ENCODE assay signal across 8 mouse cellular contexts in the genomic region with DNA sequence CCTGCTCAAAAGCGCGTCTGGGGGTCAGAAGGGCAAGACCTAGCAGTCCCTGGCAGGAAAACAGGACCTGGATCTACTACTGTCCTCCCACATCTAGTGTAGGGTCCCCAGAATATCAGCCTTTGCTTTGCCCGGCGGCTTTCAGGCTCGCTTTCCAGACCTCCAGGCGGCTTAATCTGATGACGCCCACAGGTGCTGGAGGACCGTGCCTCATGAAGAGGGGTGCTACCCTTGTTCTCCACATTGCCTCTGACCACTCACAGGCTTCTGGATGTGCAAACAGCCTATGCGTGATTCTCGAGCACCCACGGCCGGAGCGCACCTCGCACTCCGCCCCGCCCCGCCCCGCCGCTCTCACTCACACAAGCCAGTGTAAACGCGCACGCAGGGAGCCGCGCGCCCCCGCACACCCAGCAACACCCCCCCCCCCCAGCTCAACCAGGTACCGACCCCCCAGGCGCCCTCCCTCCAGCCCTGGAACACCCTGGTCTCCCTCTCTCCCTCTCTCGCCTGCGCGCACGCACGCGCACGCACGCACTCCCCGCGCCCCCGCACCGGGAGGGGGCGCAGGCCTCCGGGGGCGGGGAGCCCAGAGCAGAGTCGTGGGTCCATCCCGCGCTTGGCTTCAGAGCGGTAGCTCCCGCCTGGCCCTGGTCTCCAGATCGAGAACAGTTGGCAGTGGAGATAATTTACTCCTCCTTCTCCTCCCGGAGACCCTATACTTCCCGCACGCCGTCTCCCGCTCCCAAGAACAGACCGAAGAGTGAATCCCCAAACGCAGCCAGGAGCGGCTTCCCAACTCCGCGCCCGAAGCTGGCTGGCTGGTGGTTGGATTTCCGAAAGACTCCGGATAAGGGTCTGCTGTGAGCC. TPM values are rescaled to one million over a fixed set of nuclear protein-coding genes. Genes with fewer than 3 reads are reported as not detected.
DNase-seq lines count a peak whose midpoint lies in the region; ATAC-seq and TF ChIP-seq lines count a peak whose summit lies in the region.

No protein-coding gene starts in this region.

- under 1% methylated on average over 51 of the region's 62 CpGs for WGBS in heart, embryonic 16.5 days
- WGBS in hindbrain, postnatal 0 days = under 1% methylated on average over 37 of the region's 62 CpGs
- 2% methylated on average over 37 of the region's 62 CpGs for WGBS in liver, embryonic 16.5 days (ENCODE audit: insufficient replicate concordance)
- WGBS in stomach, embryonic 16.5 days = under 1% methylated on average over 44 of the region's 62 CpGs

- ATAC-seq in heart, embryonic 16.5 days (replicated peaks; ENCODE audit: extremely low read depth, insufficient read depth, low FRiP score) = no peak
- ATAC-seq in hindbrain, postnatal 0 days = peak; percentile 46
- no peak for ATAC-seq in liver, embryonic 16.5 days (ENCODE audit: low read depth)
- peak; percentile 47; the same call in 1 of the 2 replicates for ATAC-seq in stomach, embryonic 16.5 days (ENCODE audit: insufficient read depth, low FRiP score)
- ATAC-seq in megakaryocyte progenitor cell, adult 5-6 weeks (replicated peaks; ENCODE audit: poor library complexity) = no peak

- no peaks in the 10 kb centered on the region for H3K9me3 ChIP-seq in heart, embryonic 16.5 days (replicated peaks; ENCODE audit: control insufficient read depth, low read length)
- H3K9me3 ChIP-seq in hindbrain, postnatal 0 days (ENCODE audit: low read length) = no peaks in the 10 kb centered on the region
- H3K9me3 ChIP-seq in liver, embryonic 16.5 days (replicated peaks; ENCODE audit: control insufficient read depth, low read length) = no peaks in the 10 kb centered on the region
- H3K9me3 ChIP-seq in stomach, embryonic 16.5 days (replicated peaks; ENCODE audit: control insufficient read depth, low read length) = no peaks in the 10 kb centered on the region

- DNase-seq in heart, adult 8-10 months (ENCODE audit: low spot score) = no peak
- DNase-seq in embryo, embryonic 11 days = peak; percentile 48
- peak; percentile 72 for DNase-seq in hindbrain, postnatal 0 days (ENCODE audit: low spot score)
- no peak for DNase-seq in cerebellum, adult 8-10 months

- H3K4me2 ChIP-seq in heart, embryonic 16.5 days (ENCODE audit: low read depth, low read length) = peak overlapping the region; percentile 96
- H3K4me2 ChIP-seq in hindbrain, postnatal 0 days (ENCODE audit: low read depth, low read length) = peak overlapping the region; percentile 97
- 0 out of 2 replicates have a peak overlapping the region, but pooled peaks have one; percentile 13 for H3K4me2 ChIP-seq in liver, embryonic 16.5 days (ENCODE audit: low read depth, low read length)
- H3K4me2 ChIP-seq in stomach, embryonic 16.5 days (ENCODE audit: low read depth, low read length) = peak overlapping the region; percentile 90

- no peaks in the 10 kb centered on the region for H3K36me3 ChIP-seq in heart, embryonic 16.5 days (ENCODE audit: control insufficient read depth, insufficient read depth)
- no peaks in the 10 kb centered on the region for H3K36me3 ChIP-seq in hindbrain, postnatal 0 days (ENCODE audit: insufficient read depth, low read length)
- no peaks in the 10 kb centered on the region for H3K36me3 ChIP-seq in liver, embryonic 16.5 days (ENCODE audit: control insufficient read depth, insufficient read depth)
- no peaks in the 10 kb centered on the region for H3K36me3 ChIP-seq in stomach, embryonic 16.5 days (ENCODE audit: control insufficient read depth, insufficient read depth, low read length)

- H3K27ac ChIP-seq in heart, embryonic 16.5 days (ENCODE audit: low read length) = no peak overlapping the region
- H3K27ac ChIP-seq in hindbrain, postnatal 0 days = peak overlapping the region; percentile 20; the same call in 1 of the 2 replicates
- no peak overlapping the region for H3K27ac ChIP-seq in liver, embryonic 16.5 days (ENCODE audit: low read length)
- no peak overlapping the region for H3K27ac ChIP-seq in stomach, embryonic 16.5 days (ENCODE audit: low read length)

- no peak for TF ChIP-seq CTCF in hindbrain, postnatal 0 days (IDR thresholded peaks at IDR 0.05; ENCODE audit: low read depth)

- H3K9ac ChIP-seq in heart, embryonic 16.5 days (ENCODE audit: low read length) = peak overlapping the region; percentile 44; the same call in 1 of the 2 replicates
- peak overlapping the region; percentile 67 for H3K9ac ChIP-seq in hindbrain, postnatal 0 days (replicated peaks; ENCODE audit: low read length)
- H3K9ac ChIP-seq in liver, embryonic 16.5 days (ENCODE audit: low read depth, low read length) = no peak overlapping the region
- peak overlapping the region; percentile 54; the same call in 1 of the 2 replicates for H3K9ac ChIP-seq in stomach, embryonic 16.5 days (ENCODE audit: low read length)

- H3K4me1 ChIP-seq in heart, embryonic 16.5 days (ENCODE audit: control insufficient read depth, insufficient read depth, low read length) = peaks cover 10% of the 10 kb centered on the region
- peaks cover 13% of the 10 kb centered on the region; the same call in 1 of the 2 replicates for H3K4me1 ChIP-seq in hindbrain, postnatal 0 days (ENCODE audit: insufficient read depth, low read length)
- no peaks in the 10 kb centered on the region for H3K4me1 ChIP-seq in liver, embryonic 16.5 days (ENCODE audit: control insufficient read depth, low read depth, low read length)
- peaks cover 6% of the 10 kb centered on the region for H3K4me1 ChIP-seq in stomach, embryonic 16.5 days (ENCODE audit: control insufficient read depth, insufficient read depth, low read length)

- H3K27me3 ChIP-seq in heart, embryonic 16.5 days (ENCODE audit: control insufficient read depth, insufficient read depth, low read length) = peaks cover 62% of the 10 kb centered on the region
- no peaks in the 10 kb centered on the region for H3K27me3 ChIP-seq in hindbrain, postnatal 0 days (ENCODE audit: insufficient read depth, low read length)
- H3K27me3 ChIP-seq in liver, embryonic 16.5 days (ENCODE audit: control insufficient read depth, insufficient read depth, low read depth, low read length) = peaks cover 45% of the 10 kb centered on the region
- peaks cover 48% of the 10 kb centered on the region for H3K27me3 ChIP-seq in stomach, embryonic 16.5 days (ENCODE audit: control insufficient read depth, insufficient read depth, low read length)

- peak overlapping the region; percentile 55 for H3K4me3 ChIP-seq in heart, embryonic 16.5 days (ENCODE audit: low read length)
- H3K4me3 ChIP-seq in hindbrain, postnatal 0 days (ENCODE audit: low read length) = peak overlapping the region; percentile 67
- no peak overlapping the region for H3K4me3 ChIP-seq in liver, embryonic 16.5 days (ENCODE audit: low read depth, low read length)
- peak overlapping the region; percentile 51 for H3K4me3 ChIP-seq in stomach, embryonic 16.5 days (replicated peaks; ENCODE audit: low read length)

RNA-seq across cellular contexts. Expression of gene Sorcs3, which starts 0.7 kb away (rescaled TPM):
- polyA plus RNA-seq in heart, embryonic 16.5 days (2015; fragmentation: Nextera tagmentation; extraction: Ambion mirVana) = 0.17 and 0.21 TPM in 2 replicates
- total RNA-seq in heart, adult 8-10 months (2022) = not detected
- 19.7 and 20.7 TPM in 2 replicates for total RNA-seq in hindbrain, postnatal 0 days (2014; rRNA removed)
- 11.5 and 12.2 TPM in 2 replicates for polyA plus RNA-seq in hindbrain, postnatal 0 days (2015; fragmentation: Nextera tagmentation; extraction: Ambion mirVana)
- polyA plus RNA-seq in liver, embryonic 16.5 days (2015; fragmentation: Nextera tagmentation; extraction: Ambion mirVana) = 0.04 and 0.08 TPM in 2 replicates
- polyA plus RNA-seq in stomach, embryonic 16.5 days (2015; fragmentation: Nextera tagmentation; extraction: Ambion mirVana) = 0.61 and 0.81 TPM in 2 replicates
- not detected in 2 replicates for total RNA-seq in megakaryocyte progenitor cell, adult 5-6 weeks (2015)
- 0.21 TPM in 1 of 2 replicates, not detected in the other for total RNA-seq in megakaryocyte progenitor cell, adult 5-6 weeks (2017)

Comparison
In these comparisons a context has a peak if more than half of its experiments do, and no peak if none do; other contexts are left out.
1. ATAC-seq: peak in hindbrain, postnatal 0 days (single experiment) and stomach, embryonic 16.5 days (single experiment); none in heart, embryonic 16.5 days (single experiment), liver, embryonic 16.5 days (single experiment) and megakaryocyte progenitor cell, adult 5-6 weeks (single experiment).
2. H3K4me2 ChIP-seq: peak in every context shown above with its lines; median percentile 97 in hindbrain, postnatal 0 days; 96 in heart, embryonic 16.5 days; 90 in stomach, embryonic 16.5 days; 13 in liver, embryonic 16.5 days.
3. DNase-seq: peak in embryo, embryonic 11 days (single experiment) and hindbrain, postnatal 0 days (single experiment); none in heart, adult 8-10 months (single experiment) and cerebellum, adult 8-10 months (single experiment).